Mouse (Mus musculus) MEL (cell line): ENCODE data around the gene C1s1.
"Not testable (repeated sequence)": the region's sequence is repeated elsewhere in the genome, so short reads cannot be mapped to it uniquely, and the experiment has no call there.

Source experiments
- BHLHE40 ChIP-seq: IDR thresholded peaks from 2 replicates; pipeline ENCODE4 v1.6.1; 2012; ENCODE audit warnings: low read depth, mild to moderate bottlenecking, inconsistent platforms, low read length, improper control_type of control experiment, borderline replicate concordance
- CTCF ChIP-seq, 3 experiments: IDR thresholded peaks in 2 of 3; conservative IDR thresholded peaks in 1 of 3; 2 replicates each; pipeline ENCODE4 v1.5.1; 2011 to 2012; ENCODE audit warnings: low read length in 3 of 3, low read depth in 2 of 3, mild to moderate bottlenecking in 2 of 3, improper control_type of control experiment in 1 of 3, inconsistent platforms in 1 of 3, mixed read lengths in 1 of 3, moderate library complexity in 1 of 3; ENCODE audit not compliant: control insufficient read depth in 1 of 3, insufficient read depth in 1 of 3, poor library complexity in 1 of 3, severe bottlenecking in 1 of 3
- ETS1 ChIP-seq: IDR thresholded peaks from 2 replicates; pipeline ENCODE4 v1.6.1; 2012; ENCODE audit warnings: low read depth, mild to moderate bottlenecking, inconsistent platforms, low read length, improper control_type of control experiment, moderate library complexity
- GATA1 ChIP-seq: IDR thresholded peaks from 2 replicates; pipeline ENCODE4 v1.6.1; 2011; ENCODE audit warnings: low read depth, low read length, improper control_type of control experiment
- MAX ChIP-seq: IDR thresholded peaks from 2 replicates; pipeline ENCODE4 v1.6.1; 2011; ENCODE audit warnings: low read length, improper control_type of control experiment
- MAZ ChIP-seq: IDR thresholded peaks from 2 replicates; pipeline ENCODE4 v1.6.1; 2012; ENCODE audit warnings: low read depth, mild to moderate bottlenecking, inconsistent platforms, low read length, improper control_type of control experiment
- POLR2A ChIP-seq, 2 experiments: IDR thresholded peaks; 2 replicates each; pipeline ENCODE4 v1.6.1; 2011 to 2012; ENCODE audit warnings: low read length in 2 of 2, mild to moderate bottlenecking in 2 of 2, control low read depth in 1 of 2, improper control_type of control experiment in 1 of 2, low read depth in 1 of 2, moderate library complexity in 1 of 2; ENCODE audit not compliant: control insufficient read depth in 1 of 2, insufficient read depth in 1 of 2, poor library complexity in 1 of 2
- RAD21 ChIP-seq: IDR thresholded peaks from 2 replicates; pipeline ENCODE4 v1.6.1; 2011; ENCODE audit warnings: mild to moderate bottlenecking, low read depth, low read length, improper control_type of control experiment

DNA sequence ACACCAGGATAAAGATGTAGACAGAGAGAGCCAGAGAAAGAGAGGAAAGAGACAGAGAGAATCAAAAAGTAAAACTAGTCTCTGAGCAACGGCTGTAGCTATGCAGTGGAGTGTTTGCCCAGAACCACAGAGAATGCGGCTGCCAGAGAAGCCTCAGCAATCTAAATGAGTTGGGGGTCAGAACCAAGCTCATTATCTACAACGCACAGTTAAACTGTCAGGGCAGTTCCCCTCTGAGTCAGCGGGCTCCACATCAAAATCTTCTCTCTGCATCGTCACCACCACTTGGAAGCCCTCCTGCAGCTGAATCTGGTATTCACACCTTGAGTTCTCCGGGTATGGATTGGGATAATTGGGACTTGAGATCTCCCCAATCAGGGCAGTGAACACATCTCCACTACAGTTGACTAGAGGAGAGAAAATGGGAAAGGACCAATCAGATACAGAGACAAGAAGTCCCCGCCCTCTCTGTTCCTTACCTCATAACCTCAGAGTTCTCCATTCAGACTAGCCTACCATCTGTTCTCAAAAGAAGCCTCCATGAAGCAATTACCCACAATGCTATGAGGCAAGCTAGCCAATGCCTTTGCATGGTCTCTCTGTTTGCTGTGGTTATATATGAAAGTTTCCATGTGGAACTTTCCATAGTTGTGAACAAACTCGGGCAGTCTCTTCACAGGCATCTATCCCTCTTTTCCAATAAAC lies 5.9 kb downstream of the C1s1 start:
- TF ChIP-seq MAZ; BHLHE40; RAD21; CTCF (IDR thresholded peaks at IDR 0.05 in 2 of 3, conservative IDR thresholded peaks at IDR 0.05 in 1 of 3; ENCODE audit: control insufficient read depth in 1 of 3, insufficient read depth in 1 of 3, low read depth in 2 of 3, low read length in 3 of 3, poor library complexity in 1 of 3, severe bottlenecking in 1 of 3); MAX: not testable (repeated sequence)
- TF ChIP-seq POLR2A (IDR thresholded peaks at IDR 0.05; ENCODE audit: control insufficient read depth in 1 of 2, insufficient read depth in 1 of 2, low read depth in 1 of 2, low read length in 2 of 2, poor library complexity in 1 of 2) (peak in 1 of 2 experiments; percentile 38; a peak in 1 of 4 replicates), GATA1 (peak; percentile 37), ETS1 (peak; percentile 26; the same call in 1 of the 2 replicates)
